Mouse (Mus musculus): ENCODE measurements around the gene Gpatch8.

- TF ChIP-seq GATA1 (IDR thresholded peaks at IDR 0.05; ENCODE audit: borderline replicate concordance, low read length) (no peak), FLI1 (IDR thresholded peaks at IDR 0.05; ENCODE audit: low read length) (no peak)
These were observed 75.3 kb downstream of the Gpatch8 start for GRCm38 (mm10) chr11:102480897-102481296.
